Mouse (Mus musculus): ENCODE measurements around the gene Dhx58. TPM values are rescaled to one million over a fixed set of nuclear protein-coding genes. Genes with fewer than 3 reads are reported as not detected.

Gene Dhx58
- total RNA-seq, 2 experiments from 2014 or later, result 3.4 to 3.5 TPM

DNA sequence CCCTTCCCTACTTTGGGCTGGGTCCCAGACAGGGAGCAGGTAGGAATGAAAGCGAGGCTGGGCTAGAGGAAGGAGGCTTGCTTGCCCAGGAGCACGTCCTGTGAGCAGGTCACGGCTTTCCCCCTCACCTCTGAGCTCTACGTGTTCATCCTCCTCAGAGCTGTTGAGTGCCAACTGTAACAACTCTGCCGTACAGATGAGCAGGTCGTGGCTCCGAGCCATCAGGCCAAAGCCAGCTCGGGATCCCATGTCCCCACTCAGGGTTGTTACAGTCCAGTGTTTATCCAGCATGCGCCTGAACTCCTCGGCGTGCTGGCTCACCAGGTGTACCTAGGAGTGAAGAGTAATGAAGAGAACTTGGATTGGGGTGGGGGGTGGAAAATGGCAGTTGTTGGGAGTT lies 705 bp downstream of the Dhx58 start:
- no peak for DNase-seq
- intact Hi-C loops (cut with DNase I), result loop anchor here (2.0 to 5.0 kb wide), 2 partner anchors 76 to 133 kb away; no protein-coding TSS in a partner anchor

DNA sequence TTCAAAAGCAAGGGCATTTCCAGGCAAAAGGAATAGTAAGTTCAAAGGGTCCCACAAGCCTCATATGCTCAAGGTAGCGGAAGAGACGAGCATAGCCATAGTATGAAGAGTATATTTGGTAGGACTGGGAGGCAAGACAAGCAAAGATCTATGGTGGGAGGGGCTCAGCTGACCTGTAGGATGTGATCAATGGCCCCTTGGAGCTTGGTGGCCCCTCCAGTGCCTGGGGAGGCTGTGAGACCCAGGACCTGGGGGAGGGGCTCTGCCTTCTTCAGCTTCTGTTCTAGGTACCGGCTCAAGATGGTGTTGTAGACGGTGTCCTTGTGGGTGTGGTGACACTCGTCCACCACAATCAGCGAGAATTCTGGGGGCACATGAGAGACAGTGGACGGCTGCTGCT lies 1.2 kb downstream of the Dhx58 start:
- intact Hi-C loops (cut with DNase I), result loop anchor here (2.0 to 5.0 kb wide), 2 partner anchors 76 to 132 kb away; no protein-coding TSS in a partner anchor
- no peak for DNase-seq

DNA sequence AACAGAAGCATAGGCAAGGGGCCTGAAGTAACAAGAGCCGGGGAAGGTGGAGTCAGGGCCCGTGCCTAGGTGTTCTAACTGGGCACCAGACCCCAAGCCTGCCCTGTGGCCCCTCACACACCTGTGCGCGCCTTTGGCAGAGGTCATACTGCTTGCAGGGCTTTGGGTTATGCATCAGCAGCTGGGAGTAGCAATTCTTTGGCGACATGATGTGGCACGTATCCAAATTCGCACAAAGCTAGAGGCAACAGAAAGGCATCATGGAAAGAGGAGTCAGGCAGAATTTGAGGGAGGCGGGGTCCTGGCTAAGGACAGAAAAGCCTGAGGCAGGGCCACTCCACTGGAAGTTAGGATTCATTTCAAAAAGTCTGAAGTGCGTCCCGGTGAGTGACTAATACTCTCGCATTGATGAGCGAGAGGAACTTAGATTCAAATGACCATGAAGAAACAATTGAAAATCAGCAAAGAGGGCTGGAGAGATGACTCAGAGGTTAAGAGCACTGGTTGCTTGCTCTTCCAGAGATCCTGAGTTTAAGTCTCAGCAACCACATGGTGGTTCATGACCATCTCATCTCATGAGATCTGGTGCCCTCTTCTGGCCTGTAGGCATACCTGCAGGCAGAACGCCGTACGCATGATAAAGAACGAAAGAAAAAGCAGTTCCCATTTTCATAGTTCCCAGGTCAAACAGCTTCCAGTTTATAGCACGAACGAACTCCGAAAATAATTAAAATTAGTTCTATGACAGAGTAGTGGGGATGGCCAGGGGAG lies 1.8 kb downstream of the Dhx58 start:
- DNase-seq, result peak; percentile 57
- intact Hi-C loops (cut with DNase I), result loop anchor here (2.0 to 5.0 kb wide), 2 partner anchors 75 to 131 kb away; no protein-coding TSS in a partner anchor

DNA sequence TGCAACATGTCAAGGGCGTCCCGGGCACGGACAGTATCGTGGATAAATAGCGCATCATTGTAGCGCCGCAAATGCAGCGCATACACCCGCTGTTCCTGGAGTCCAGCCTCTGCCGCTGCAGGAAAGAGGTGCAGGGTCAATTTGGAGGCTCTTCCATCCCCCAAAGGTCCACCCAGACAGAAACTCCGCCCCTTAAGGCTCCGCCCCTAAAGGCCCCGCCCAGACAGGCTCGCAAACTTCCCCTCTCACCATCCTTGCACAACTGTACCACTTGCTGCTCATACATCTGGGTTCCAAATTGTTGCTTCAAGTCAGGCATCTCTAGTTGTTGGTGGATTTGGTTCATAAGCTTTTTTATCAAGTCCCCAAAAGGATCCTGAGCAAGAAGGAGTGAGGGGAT lies 2.8 kb downstream of the Dhx58 start:
- intact Hi-C loops (cut with DNase I), result loop anchor here (5.0 kb wide), 1 partner anchor 74 kb away; no protein-coding TSS in a partner anchor
- DNase-seq, result no peak

DNA sequence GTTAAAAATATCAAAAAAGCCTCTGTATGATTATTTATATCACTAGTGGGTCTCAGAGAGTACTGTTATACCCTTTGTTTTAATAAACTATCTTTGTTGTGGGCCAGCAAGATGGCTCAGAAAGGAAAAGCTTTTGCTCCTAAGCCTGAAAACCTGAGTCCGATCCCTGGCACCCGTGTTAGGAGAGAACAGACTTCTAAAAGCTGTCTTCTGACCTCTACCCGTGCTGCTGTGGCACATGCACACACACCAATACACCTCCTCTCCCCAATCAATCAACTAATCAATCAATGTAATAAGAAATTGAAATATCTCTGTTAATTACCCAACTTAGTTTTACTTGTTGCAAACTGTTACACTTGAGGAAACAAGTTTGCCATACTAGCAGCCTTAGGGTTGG lies 3.4 kb downstream of the Dhx58 start:
- intact Hi-C loops (cut with DNase I), result loop anchor here (5.0 kb wide), 1 partner anchor 73 kb away; no protein-coding TSS in a partner anchor
- DNase-seq, result no peak

DNA sequence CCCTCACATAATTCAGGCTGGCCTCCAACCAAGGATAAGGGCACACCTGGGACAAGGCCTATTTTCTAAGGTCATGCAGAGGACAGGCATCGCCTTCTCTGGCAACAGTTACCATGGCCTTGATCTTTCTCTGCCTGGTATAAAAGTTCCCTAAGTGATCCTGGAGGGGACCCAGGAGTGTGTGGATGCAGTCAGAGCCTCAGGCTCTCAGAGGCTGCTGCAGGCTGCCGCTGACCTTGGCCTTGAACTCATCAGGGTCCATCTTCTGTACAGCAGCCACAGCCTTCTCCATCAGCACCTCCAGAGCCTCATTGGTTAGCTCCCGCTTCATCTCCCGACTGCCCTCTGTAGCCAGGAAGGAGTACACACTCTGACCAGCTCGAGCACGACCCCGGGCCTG lies 6.2 kb downstream of the Dhx58 start:
- intact Hi-C loops (cut with DNase I), result no loop called here
- DNase-seq, result no peak

DNA sequence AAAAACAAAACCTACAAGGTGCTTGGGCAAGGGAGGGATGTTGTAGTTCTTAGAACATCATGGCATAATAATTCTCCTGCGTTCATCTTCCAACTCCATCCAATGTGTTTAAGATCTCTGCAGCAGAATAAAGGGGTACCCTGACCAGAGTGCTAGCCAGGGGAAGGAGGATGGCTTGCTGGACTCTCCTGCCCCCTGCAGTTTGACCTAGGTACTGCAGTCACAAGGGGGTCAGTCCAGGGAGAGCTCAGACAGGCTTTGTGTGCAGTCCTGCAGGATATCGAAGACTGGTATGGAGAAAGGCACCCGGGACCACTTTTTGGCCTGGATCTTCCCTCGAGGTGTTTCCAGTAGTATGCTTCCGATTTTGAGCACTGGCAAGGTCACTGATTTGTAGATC lies 9.1 kb downstream of the Dhx58 start:
- intact Hi-C loops (cut with DNase I), result loop anchor here (5.0 kb wide), 1 partner anchor 53 kb away; no protein-coding TSS in a partner anchor
- peak; percentile 90 for DNase-seq

DNA sequence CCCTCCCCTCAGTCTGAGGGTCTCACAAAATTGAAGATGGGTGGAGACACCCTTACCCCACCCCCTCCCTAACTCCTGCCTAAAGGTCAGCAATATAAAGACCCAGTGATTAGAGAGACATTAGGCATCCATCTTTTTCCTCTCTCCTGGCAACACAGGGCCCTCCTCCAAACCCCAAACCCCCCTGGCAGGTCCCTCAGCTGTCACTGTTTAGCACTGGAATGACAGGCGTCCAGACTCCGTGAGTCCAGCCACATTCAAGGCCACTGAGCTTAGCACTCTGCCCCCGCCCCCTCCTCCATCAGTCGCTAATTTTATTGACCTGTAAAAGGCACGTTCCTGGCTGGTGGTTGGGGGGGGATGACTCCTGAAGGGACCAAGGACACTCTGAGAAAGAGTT lies 10.9 kb downstream of the Dhx58 start:
- intact Hi-C loops (cut with DNase I), result loop anchor here (5.0 kb wide), 1 partner anchor 51 kb away; no protein-coding TSS in a partner anchor
- DNase-seq, result no peak

DNA sequence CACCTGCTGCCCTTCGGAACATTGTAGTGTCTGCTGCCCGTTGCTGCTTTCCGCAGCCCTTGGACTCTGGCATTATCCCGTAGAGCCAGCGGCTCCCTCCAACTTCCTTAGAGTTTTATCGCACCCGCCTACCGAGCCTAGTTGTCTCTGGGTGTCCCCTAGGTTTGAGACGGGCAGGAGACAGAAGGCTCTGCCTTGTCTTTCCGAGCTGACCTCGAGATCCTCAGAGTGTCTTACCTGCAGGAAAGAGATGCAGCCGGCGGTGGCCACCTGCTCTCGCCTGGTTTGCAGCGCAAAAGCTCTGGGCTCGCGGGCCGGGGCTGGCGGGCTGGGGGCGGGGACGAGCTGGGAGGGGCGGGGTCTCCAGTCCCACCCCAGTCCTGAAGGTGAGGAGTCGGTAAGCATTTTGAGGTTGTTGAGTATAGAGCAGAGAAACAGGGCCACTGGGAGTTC lies 11.9 kb downstream of the Dhx58 start, which contains the start of gene Zfp385c:
Zfp385c (minus strand) TSS at position 292 of the 453 bp plus-strand sequence.
- DNase-seq, result no peak
- intact Hi-C loops (cut with DNase I), result loop anchor here (5.0 kb wide), 1 partner anchor 50 kb away; no protein-coding TSS in a partner anchor

DNA sequence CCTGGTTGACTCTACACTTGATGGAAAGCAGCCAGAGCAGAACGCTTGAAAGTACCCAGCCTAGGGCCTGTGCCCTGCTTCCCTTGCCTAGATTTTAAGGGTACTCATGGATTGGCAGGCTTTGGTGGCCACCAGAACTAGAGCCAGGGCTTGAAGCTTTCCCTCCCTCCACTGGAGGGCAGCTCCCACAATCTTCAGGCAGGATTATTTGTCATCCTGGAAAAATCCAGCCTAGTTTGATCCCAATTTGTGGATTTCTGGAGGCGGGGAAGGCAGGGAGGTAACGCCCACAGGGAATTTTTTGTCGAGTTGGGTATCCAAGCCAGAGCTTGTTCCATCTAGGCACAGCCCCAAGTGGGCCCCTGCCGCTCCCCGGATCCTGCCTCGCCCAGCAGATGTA lies 13.7 kb downstream of the Dhx58 start:
- intact Hi-C loops (cut with DNase I), result loop anchor here (5.0 kb wide), 1 partner anchor 48 kb away; no protein-coding TSS in a partner anchor
- DNase-seq, result no peak

DNA sequence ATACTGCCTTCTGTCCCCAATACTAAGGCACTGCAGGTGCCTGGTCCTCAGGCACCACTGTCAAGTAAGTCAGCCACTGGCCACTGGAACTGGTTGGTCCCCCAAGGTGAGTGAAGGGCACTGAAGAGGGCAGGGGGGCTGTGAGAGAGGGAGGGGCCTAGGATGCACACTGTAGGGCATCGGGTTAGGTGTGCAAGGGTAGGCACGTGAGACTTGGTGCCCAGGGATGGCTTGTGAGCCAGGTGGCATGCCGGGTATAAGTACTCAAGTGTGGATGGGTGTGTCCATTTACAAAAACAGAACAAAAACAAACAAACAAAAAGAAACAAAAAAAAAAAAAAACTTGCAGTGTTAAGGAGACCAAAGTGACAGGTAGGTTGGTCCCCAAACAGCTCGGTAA lies 15.6 kb downstream of the Dhx58 start:
- intact Hi-C loops (cut with DNase I), result no loop called here
- DNase-seq, result no peak

DNA sequence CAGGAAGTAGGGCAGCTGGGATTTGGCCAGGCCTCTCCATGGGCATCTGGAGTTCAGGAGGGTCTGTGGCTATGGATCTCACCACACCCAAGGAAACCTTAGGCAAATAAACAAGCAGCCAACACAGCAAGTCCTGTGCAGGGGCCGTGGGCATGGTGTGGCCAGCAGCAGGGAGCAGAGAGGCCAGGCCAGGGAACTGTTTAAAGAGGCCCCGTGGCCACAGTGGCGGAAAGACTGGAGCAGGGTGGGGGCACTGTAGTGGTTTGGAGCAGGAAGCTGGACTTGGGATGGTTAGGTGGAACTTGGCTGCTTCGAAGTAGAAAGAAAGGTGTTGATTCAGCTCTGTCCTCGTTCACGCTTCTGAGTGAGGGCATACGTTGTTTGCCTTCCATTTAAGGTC lies 16.8 kb downstream of the Dhx58 start:
- DNase-seq, result no peak
- intact Hi-C loops (cut with DNase I), result no loop called here

DNA sequence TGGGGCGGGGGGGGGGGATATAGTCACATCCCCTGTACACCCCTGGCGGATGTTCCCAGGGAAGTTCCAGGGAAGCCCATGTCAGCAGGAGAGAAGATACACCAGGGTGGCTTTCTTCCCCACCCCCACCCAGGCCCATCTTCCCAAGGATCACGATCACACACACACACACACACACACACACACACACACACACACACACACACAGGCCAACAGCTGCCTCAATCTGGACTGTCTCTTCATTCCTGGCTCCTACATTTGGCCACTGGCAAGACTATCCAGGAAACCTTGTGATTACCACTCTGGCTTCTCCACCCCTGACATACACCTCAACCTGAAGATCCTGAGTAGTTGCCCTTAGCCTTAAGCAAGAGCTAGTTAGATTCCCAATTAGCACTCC lies 18.7 kb downstream of the Dhx58 start:
- intact Hi-C loops (cut with DNase I), result no loop called here
- DNase-seq, result no peak

DNA sequence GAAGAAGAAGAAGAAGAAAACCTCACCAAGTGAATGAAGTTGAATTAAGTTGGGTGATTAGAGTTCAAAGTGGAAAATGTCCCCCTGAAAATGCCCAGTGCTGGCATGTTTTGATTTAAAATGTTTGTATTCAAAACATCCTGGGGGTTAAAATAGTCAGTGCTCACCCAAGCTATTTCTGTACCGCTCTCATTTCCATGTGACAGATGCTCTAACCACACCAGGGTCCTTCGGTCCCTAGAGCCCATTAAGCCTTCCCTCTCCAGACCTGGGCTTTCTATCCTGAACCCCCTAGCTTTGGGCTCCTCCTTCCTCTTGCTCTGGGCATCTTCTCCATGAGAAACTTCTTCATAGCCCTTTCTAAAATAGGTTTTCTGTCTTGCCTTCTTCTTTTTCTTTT lies 20.0 kb downstream of the Dhx58 start:
- DNase-seq, result no peak
- intact Hi-C loops (cut with DNase I), result no loop called here

DNA sequence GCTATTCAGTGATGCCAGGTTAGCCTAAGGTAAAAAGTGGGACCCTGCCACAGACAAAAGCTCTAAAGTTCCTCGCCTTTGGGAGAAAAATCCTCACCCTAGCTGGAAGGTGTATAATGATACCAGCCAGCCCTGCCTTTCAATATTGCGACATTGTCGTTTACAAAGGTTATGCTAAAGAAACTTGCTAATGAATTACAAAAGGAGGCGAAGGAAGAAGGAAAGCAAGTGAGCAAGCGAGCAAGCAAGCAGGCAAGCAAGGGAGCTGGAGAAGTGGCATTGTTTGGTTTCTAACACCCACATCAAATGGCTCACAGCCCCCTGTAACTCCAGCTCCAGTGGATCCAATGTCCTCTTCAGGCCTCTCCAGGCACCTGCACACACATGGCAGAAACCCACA lies 21.5 kb downstream of the Dhx58 start:
- DNase-seq, result no peak
- intact Hi-C loops (cut with DNase I), result no loop called here

DNA sequence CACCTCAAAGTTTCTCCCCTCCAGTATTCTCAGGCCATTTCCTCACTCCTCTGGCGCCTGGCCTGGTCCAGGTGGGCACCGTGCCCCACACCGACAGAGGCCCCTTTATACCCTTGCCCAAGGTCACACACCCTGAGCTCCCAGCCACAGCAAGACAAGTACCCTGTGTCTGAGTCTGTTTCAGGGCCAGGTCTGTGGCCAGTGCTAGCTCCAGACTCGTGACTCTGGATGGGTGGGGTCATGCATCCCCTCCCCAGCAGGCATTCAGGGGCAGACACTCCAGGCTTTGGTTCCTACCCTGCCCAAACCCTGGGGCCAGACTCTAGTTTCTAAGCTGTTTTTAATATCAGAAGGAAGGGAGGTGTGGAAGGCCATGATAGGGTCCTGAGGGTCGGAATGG lies 22.2 kb downstream of the Dhx58 start:
- intact Hi-C loops (cut with DNase I), result no loop called here
- no peak for DNase-seq

DNA sequence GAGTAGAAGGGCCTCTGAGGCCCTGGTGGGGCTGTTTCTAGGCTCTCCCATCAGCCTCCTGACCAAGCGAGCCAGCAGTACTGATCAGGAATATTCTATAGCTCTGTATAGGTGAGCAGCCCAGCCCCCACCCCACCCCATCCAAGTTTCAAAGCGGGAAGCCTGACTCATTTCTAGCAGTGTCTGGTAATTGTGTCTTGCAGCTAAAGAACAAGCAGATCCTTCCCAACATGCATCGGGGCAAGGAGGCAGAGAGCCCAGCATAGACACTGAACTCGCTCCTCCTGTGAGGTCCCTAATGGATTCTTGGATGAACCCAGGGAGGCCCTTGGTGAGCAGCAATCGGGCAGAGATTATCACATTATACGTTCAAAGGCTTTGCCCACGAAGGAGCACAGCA lies 26.3 kb downstream of the Dhx58 start:
- intact Hi-C loops (cut with DNase I), result no loop called here
- DNase-seq, result no peak

DNA sequence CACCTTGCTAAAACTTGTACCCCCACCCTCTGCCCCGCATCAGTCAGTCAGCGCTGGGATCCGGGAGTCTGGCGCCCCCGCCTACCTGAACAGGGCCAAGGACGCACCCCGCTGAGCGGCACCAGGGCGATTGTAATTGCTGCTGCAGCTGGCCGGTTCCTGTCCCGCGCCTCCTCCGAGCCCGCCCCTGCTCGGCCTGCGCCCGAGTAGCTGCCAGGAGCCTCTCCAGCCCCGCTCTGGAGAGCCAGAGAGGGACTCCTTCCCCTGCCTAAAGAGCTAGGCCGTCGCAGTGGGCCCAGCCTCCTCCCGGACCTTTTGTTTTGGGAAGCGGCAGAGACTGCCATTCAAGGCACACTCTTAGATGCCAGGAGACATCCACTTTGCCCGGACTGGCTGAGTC lies 30.9 kb downstream of the Dhx58 start:
- intact Hi-C loops (cut with DNase I), result no loop called here

DNA sequence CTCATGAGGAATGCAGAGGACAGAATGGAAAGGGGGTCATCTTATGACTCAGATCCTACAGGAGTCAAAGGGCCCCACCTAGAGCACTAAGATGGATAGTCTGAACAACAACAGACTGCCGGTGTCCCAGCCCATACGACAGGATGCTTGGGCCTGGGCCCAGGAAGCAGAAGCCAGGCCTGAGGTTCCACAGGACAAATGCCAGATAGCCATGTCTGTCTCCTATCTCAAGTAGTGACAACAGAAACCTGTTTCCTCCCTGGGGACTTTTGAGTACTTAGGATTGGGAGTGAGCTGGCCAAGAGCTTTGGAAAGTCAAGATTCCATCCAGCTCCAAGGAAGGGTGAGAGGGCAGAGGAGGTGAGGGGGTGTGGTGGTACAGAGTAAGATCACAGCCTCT lies 32.1 kb downstream of the Dhx58 start:
- DNase-seq, result no peak
- intact Hi-C loops (cut with DNase I), result no loop called here

More for the DNA sequence above, 30.9 kb downstream of the Dhx58 start:
- peak; percentile 69 for DNase-seq

DNA sequence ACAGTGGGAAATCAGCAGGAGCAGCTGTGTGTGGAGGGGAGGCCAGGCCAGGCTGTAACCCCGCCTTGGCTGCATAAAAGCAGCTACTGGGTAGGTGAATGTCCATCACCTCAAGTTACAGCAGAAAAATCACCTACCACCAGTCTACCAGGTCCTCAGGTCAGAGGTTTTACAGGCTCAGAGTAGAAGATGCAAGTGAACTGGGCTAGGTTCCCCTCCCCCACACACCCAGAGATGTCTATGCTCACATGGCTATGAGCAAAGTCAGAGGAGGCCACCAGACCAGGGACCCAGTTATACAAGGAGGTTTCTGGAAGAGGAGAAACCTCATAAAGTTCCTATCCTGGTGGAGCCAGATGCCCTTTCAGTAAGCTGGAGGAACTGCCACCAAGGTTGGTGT lies 33.0 kb downstream of the Dhx58 start:
- DNase-seq, result no peak
- intact Hi-C loops (cut with DNase I), result no loop called here

DNA sequence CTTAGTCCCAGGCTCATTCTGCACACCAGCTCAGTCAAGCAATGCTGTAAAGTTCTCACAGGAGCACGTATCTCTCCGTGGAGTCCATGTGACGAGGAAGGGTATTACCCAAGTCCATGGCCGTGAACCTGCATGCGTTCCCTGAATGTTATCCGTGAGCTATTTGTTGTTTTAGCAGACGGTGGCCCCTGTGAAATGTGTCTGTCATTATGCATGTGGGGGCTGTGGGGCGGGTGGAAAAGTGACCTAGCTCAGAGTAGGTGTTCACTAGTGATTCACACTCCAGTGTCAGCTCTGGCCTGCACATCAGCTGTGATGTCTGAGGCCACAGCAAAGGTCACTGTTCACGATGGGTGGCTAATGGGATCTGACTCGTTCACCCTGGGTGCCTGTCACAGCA lies 44.3 kb downstream of the Dhx58 start:
- DNase-seq, result no peak
- intact Hi-C loops (cut with DNase I), result no loop called here

DNA sequence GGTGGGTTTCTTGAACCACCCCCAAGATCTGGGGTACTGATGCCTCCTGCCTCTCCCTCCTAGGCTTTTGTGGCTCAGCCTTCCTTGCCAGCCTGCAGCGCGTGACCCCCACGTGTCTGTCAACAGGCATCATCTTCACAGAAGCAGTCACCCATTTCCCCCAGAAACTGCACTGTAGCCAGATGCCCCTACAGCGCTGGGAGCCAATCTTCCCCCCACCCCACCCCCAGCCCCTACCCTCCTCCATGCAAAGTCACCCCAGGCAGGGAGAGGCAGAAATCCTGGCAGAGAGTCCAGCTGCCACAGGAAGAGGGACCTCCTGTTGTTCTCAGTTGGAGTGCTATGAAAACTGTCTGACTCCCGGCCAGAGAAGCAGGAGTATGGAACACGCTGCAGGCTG lies 47.6 kb downstream of the Dhx58 start:
- intact Hi-C loops (cut with DNase I), result no loop called here
- DNase-seq, result peak; percentile 85

Measured in left cerebral cortex, postnatal 4 days (tissue).